Mouse (Mus musculus): ENCODE measurements at regions not wholly inside any gene's neighbourhood (a gene's known extent, or its start where the extent isn't known, plus 50 kb on each side); places are given as distances from the start of the nearest gene placed in this dataset.

- TF ChIP-seq POLR2A (IDR thresholded peaks at IDR 0.05; ENCODE audit: extremely low read depth, insufficient read depth, low read length) (no peak), CTCF (IDR thresholded peaks at IDR 0.05; ENCODE audit: extremely low read depth, insufficient read depth, low read length) (no peak)
Observed at GRCm38 (mm10) chr1:47448070-47448469, 555.4 kb upstream of the Slc39a10 start.
